Mouse (Mus musculus) hindbrain, embryonic 16.5 days (tissue): Measurements from ENCODE around the gene Rbms2. TPM values are rescaled to one million over a fixed set of nuclear protein-coding genes. Genes with fewer than 3 reads are reported as not detected.
A peak's percentile ranks its signal among the peaks of the same experiment; 100 is the strongest.
"Not testable (repeated sequence)": the region's sequence is repeated elsewhere in the genome, so short reads cannot be mapped to it uniquely, and the experiment has no call there.

Experiments
- ATAC-seq: fragments of 200-750 bp; cut with Nextera tagmentation; 2 replicates; pipeline ENCODE4 v1.8.0; 2017; ENCODE audit warnings: moderate TSS enrichment, moderate library complexity
- H3K27ac ChIP-seq: fragments of 300-500 bp; sonication (generic); 2 replicates; pipeline ENCODE4 v1.5.1; 2014; ENCODE audit warnings: low read depth, mild to moderate bottlenecking, control low read depth, low read length, moderate library complexity
- H3K27me3 ChIP-seq: fragments of 300-500 bp; sonication (generic); replicated peaks from 2 replicates; pipeline ENCODE4 v1.6.1; 2014; ENCODE audit warnings: low read length; ENCODE audit not compliant: control insufficient read depth, insufficient read depth
- H3K36me3 ChIP-seq: fragments of 300-500 bp; sonication (generic); 2 replicates; pipeline ENCODE4 v1.6.1; 2014; ENCODE audit warnings: mild to moderate bottlenecking, low read length, moderate library complexity, mixed read lengths; ENCODE audit not compliant: control insufficient read depth, insufficient read depth
- H3K4me1 ChIP-seq: fragments of 300-500 bp; sonication (generic); 2 replicates; pipeline ENCODE4 v1.6.1; 2014; ENCODE audit warnings: low read depth, low read length; ENCODE audit not compliant: control insufficient read depth, insufficient read depth
- H3K4me2 ChIP-seq: fragments of 300-500 bp; sonication (generic); 2 replicates; pipeline ENCODE4 v1.6.1; 2014; ENCODE audit warnings: mild to moderate bottlenecking, low read length, control low read depth, moderate library complexity
- H3K4me3 ChIP-seq: fragments of 300-500 bp; sonication (generic); 2 replicates; pipeline ENCODE4 v1.5.1; 2014; ENCODE audit warnings: mild to moderate bottlenecking, low read length, control low read depth, moderate library complexity
- H3K9ac ChIP-seq: fragments of 300-500 bp; sonication (generic); 2 replicates; pipeline ENCODE4 v1.6.1; 2014; ENCODE audit warnings: low read depth, mild to moderate bottlenecking, control low read depth, low read length, moderate library complexity
- H3K9me3 ChIP-seq: fragments of 300-500 bp; sonication (generic); 2 replicates; pipeline ENCODE4 v1.6.1; 2014; ENCODE audit warnings: mild to moderate bottlenecking, low read length, moderate library complexity; ENCODE audit not compliant: control insufficient read depth
- WGBS: fragments of 180-500 bp; shearing (Covaris S2); extraction: QIAGEN DNeasy Blood & Tissue Kit; methylation state at CpG from one replicate; pipeline ENCODE4 v1.1.7; 2014; 5-methylcytosine and 5-hydroxymethylcytosine counted together
- polyA plus RNA-seq: library from polyadenylated mRNA; unstranded; fragments of >200 nt; fragmentation: Nextera tagmentation; extraction: Ambion mirVana; gene quantifications from 2 replicates; pipeline ENCODE4 v1.2.1, GENCODE M21; 2015

The Rbms2 gene
- polyA plus RNA-seq, 1 experiment from 2014 or later, result 8.2 TPM

GRCm38 (mm10) chr10:128194551-128195461 lies 14.7 kb upstream of the Rbms2 start:
- H3K4me3 ChIP-seq, result peak overlapping the region; percentile 89
- H3K9me3 ChIP-seq, result no peaks in the 10 kb centered on the region
- peak overlapping the region; percentile 99 for H3K4me2 ChIP-seq
- WGBS, result under 1% methylated on average over 74 of the region's 79 CpGs
- peak overlapping the region; percentile 74 for H3K9ac ChIP-seq
- H3K27ac ChIP-seq, result 0 out of 2 replicates have a peak overlapping the region, but pooled peaks have one; percentile 12
- peaks cover 5% of the 10 kb centered on the region; the same call in 1 of the 2 replicates for H3K27me3 ChIP-seq
- H3K4me1 ChIP-seq, result peaks cover 12% of the 10 kb centered on the region
- peak; percentile 90 for ATAC-seq
- no peaks in the 10 kb centered on the region for H3K36me3 ChIP-seq

- Histone ChIP-seq H3K9me3 (no peaks in the 10 kb centered on the region), H3K27ac (0 out of 2 replicates have a peak within 1 kb of the TSS, but pooled peaks have one; percentile 12), H3K4me2 (peak within 1 kb of the TSS; percentile 99), H3K4me3 (peak within 1 kb of the TSS; percentile 89), H3K27me3 (peaks cover 5% of the 10 kb centered on the region; the same call in 1 of the 2 replicates), H3K9ac (peak within 1 kb of the TSS; percentile 74), H3K36me3 (no peaks in the 10 kb centered on the region), H3K4me1 (peaks cover 12% of the 10 kb centered on the region)
- ATAC-seq, result peak; percentile 98
- under 1% methylated on average over 44 of the region's 46 CpGs for WGBS
Measured at GRCm38 (mm10) chr10:128194024-128194550, 14.0 kb upstream of the Rbms2 start, which contains the start of gene Gls2. Gene Gls2, plus strand, starts transcription at chr10:128194457.

DNA sequence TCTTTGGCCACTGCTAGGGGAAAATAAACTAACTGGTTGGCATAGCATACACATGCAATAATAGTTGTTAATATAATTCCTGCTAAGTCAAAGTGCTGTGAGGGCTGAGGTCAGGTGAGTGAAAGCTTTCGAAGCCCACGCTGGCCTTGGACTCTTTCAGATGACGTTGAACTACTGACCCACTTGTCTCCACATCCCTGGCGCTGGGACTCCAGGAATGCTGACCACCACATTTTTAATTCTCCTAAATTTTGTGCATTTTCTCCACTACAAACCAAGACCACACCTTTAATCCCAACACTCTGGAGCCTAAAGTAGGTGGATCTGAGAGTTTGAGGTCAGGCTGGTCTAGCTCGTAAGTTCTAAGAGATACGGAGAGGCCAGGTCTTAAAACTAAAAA lies 13.0 kb upstream of the Rbms2 start:
- no peak overlapping the region for H3K27ac ChIP-seq
- peaks cover 12% of the 10 kb centered on the region for H3K4me1 ChIP-seq
- no peak overlapping the region for H3K9ac ChIP-seq
- H3K9me3 ChIP-seq, result no peaks in the 10 kb centered on the region
- no peaks in the 10 kb centered on the region for H3K36me3 ChIP-seq
- no peak overlapping the region for H3K4me2 ChIP-seq
- ATAC-seq, result no peak
- H3K27me3 ChIP-seq, result peaks cover 5% of the 10 kb centered on the region; the same call in 1 of the 2 replicates
- WGBS, result 95% methylated on average over 6 of the region's 6 CpGs
- H3K4me3 ChIP-seq, result no peak overlapping the region

DNA sequence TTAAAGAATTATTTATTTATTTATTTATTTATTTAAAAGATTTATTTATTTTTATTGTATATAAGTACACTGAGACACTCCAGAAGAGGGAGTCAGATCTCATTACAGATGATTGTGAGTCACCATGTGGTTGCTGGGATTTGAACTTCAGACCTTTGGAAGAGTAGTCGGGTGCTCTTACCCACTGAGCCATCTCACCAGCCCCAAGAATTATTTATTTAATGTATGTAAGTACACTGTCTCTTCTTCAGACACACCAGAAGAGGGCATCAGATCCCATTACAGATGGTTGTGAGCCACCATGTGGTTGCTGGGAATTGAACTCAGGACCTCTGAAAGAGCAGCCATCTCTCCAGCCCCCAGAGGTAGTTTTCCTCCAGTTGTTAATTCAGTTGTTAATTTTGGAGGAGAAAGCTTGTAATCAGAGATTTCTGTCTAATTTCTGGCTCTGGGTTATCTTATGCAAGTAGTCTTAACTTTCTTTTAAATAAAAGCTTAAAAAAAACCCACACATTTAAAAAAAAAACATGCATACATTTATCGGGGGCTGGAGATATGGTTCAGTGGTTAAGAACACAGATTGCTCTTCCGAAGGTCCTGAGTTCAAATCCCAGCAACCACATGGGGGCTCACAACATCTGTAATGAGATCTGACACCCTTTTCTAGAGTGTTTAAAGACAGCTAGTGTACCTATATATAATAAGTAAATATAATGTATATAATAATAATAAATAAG lies 12.1 kb upstream of the Rbms2 start:
- H3K4me1 ChIP-seq, result peaks cover 12% of the 10 kb centered on the region
- 96% methylated on average over 3 of the region's 3 CpGs for WGBS
- H3K36me3 ChIP-seq, result not testable (repeated sequence)

GRCm38 (mm10) chr10:128191472-128191871 lies 11.4 kb upstream of the Rbms2 start:
- no peak overlapping the region for H3K4me3 ChIP-seq
- peaks cover 12% of the 10 kb centered on the region for H3K4me1 ChIP-seq
- no peak overlapping the region for H3K9ac ChIP-seq
- H3K4me2 ChIP-seq, result no peak overlapping the region
- no peaks in the 10 kb centered on the region for H3K9me3 ChIP-seq
- no peak for ATAC-seq
- no peaks in the 10 kb centered on the region for H3K36me3 ChIP-seq
- H3K27me3 ChIP-seq, result no peaks in the 10 kb centered on the region; the same call in 1 of the 2 replicates
- H3K27ac ChIP-seq, result no peak overlapping the region
- 88% methylated on average over 2 of the region's 2 CpGs for WGBS

More for the DNA sequence above, 12.1 kb upstream of the Rbms2 start:
- not testable (repeated sequence) for H3K4me3 ChIP-seq, H3K27me3 ChIP-seq, H3K4me2 ChIP-seq, H3K9ac ChIP-seq, H3K27ac ChIP-seq, H3K9me3 ChIP-seq, ATAC-seq

- ATAC-seq, result no peak
- no peak overlapping the region for H3K4me2 ChIP-seq
Measured at GRCm38 (mm10) chr10:128188242-128188877, 8.3 kb upstream of the Rbms2 start.

DNA sequence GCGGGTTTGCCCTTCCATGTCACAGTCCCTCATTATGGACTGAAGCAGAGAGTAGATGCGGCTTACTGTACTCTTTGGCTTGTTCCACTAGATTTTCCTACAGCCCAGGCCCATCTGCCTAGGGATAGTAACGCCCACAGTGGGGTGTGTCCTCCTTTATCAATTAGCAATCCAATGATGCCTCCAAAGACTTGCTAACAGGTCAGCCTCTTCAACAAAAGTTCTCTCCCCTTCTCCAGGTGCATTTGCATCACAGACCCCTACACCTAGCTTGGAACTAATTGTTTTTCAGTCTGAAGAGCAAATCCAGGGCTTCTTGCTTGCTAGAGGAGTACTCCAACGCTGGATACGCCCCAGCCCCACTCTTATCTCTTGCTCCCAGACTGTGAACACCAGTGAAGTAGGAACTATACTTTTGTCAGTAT lies 7.1 kb upstream of the Rbms2 start:
- Histone ChIP-seq H3K27ac (no peak overlapping the region), H3K36me3 (no peaks in the 10 kb centered on the region), H3K9me3 (no peaks in the 10 kb centered on the region), H3K9ac (no peak overlapping the region), H3K4me2 (no peak overlapping the region), H3K4me3 (no peak overlapping the region), H3K27me3 (no peaks in the 10 kb centered on the region), H3K4me1 (no peaks in the 10 kb centered on the region)
- WGBS, result 69% methylated on average over 5 of the region's 5 CpGs
- ATAC-seq, result no peak

More at GRCm38 (mm10) chr10:128188242-128188877, 8.3 kb upstream of the Rbms2 start:
- Histone ChIP-seq H3K4me1 (no peaks in the 10 kb centered on the region), H3K27ac (no peak overlapping the region), H3K36me3 (no peaks in the 10 kb centered on the region), H3K9ac (no peak overlapping the region), H3K4me3 (no peak overlapping the region), H3K27me3 (no peaks in the 10 kb centered on the region), H3K9me3 (no peaks in the 10 kb centered on the region)
- 40% methylated on average over 2 of the region's 2 CpGs for WGBS

- Histone ChIP-seq H3K27me3 (no peaks in the 10 kb centered on the region), H3K4me3 (no peak overlapping the region), H3K36me3 (no peaks in the 10 kb centered on the region), H3K4me2 (no peak overlapping the region), H3K9ac (no peak overlapping the region), H3K4me1 (no peaks in the 10 kb centered on the region), H3K27ac (no peak overlapping the region), H3K9me3 (no peaks in the 10 kb centered on the region)
- ATAC-seq, result no peak
- WGBS, result 66% methylated on average over 2 of the region's 2 CpGs
Measured at GRCm38 (mm10) chr10:128185959-128186358, 5.9 kb upstream of the Rbms2 start.
